Mouse (Mus musculus) limb, embryonic 12.5 days (tissue): ENCODE measurements around the gene Ptprj. TPM values are rescaled to one million over a fixed set of nuclear protein-coding genes. Genes with fewer than 3 reads are reported as not detected.

Experiments used
- ATAC-seq: fragments of 200-750 bp; cut with Nextera tagmentation; 2 replicates; pipeline ENCODE4 v1.8.0; 2017; ENCODE audit warnings: low read depth, moderate TSS enrichment; ENCODE audit not compliant: insufficient number of reproducible peaks, insufficient read depth, low FRiP score, low TSS enrichment
- H3K27ac ChIP-seq: fragments of 300-500 bp; sonication (generic); 2 replicates; pipeline ENCODE4 v1.5.1; 2016; ENCODE audit warnings: mild to moderate bottlenecking, moderate library complexity
- H3K27me3 ChIP-seq: fragments of 300-500 bp; sonication (generic); 2 replicates; pipeline ENCODE4 v1.6.1; 2016; ENCODE audit warnings: mild to moderate bottlenecking, moderate library complexity
- H3K36me3 ChIP-seq: fragments of 300-500 bp; sonication (generic); 2 replicates; pipeline ENCODE4 v1.6.1; 2016; ENCODE audit warnings: mild to moderate bottlenecking, moderate library complexity
- H3K4me1 ChIP-seq: fragments of 300-500 bp; sonication (generic); replicated peaks from 2 replicates; pipeline ENCODE4 v1.6.1; 2016
- H3K4me2 ChIP-seq: fragments of 300-500 bp; sonication (generic); 2 replicates; pipeline ENCODE4 v1.6.1; 2016; ENCODE audit warnings: mild to moderate bottlenecking, moderate library complexity
- H3K4me3 ChIP-seq: fragments of 300-500 bp; sonication (generic); replicated peaks from 2 replicates; pipeline ENCODE4 v1.5.1; 2016; ENCODE audit warnings: mild to moderate bottlenecking
- H3K9ac ChIP-seq: fragments of 300-500 bp; sonication (generic); replicated peaks from 2 replicates; pipeline ENCODE4 v1.6.1; 2016; ENCODE audit warnings: mild to moderate bottlenecking, moderate library complexity
- H3K9me3 ChIP-seq: fragments of 300-500 bp; sonication (generic); 2 replicates; pipeline ENCODE4 v1.6.1; 2016; ENCODE audit warnings: mild to moderate bottlenecking, moderate library complexity
- WGBS: fragments of 180-500 bp; shearing (Covaris S2); methylation state at CpG from one replicate; pipeline ENCODE4 v1.1.7; 2016; 5-methylcytosine and 5-hydroxymethylcytosine counted together
- polyA plus RNA-seq: library from polyadenylated mRNA; unstranded; fragments of >200 nt; fragmentation: Nextera tagmentation; extraction: Ambion mirVana; gene quantifications from 2 replicates; pipeline ENCODE4 v1.2.1, GENCODE M21; 2016

The Ptprj gene
- polyA plus RNA-seq, 1 experiment from 2014 or later, result 1.3 TPM

DNA sequence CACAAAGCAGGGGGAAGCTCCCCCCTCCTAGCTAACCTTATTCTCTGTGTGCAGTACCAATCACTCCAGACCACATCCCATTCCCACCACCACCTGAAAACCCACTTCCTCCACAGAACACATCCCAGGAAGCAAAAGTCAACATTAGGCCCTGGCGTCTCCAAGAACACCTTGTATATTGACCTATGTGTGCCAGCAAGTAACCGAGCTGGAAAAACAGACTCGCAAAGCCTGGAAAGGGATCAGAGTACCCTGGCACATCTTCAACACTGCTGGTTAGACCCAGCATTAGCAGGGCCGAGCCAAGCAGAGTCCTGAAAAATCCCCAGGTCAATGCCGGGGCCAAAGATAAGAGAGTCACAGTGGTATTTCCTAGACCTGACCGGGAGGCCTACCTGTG lies 58.0 kb downstream of the Ptprj start:
- Histone ChIP-seq H3K27me3 (0 out of 2 replicates have a peak, but pooled peaks cover 2% of the 10 kb centered on the region), H3K36me3 (no peaks in the 10 kb centered on the region), H3K27ac (no peak overlapping the region), H3K9ac (no peak overlapping the region), H3K4me1 (no peaks in the 10 kb centered on the region), H3K4me3 (no peak overlapping the region), H3K9me3 (no peaks in the 10 kb centered on the region), H3K4me2 (no peak overlapping the region)
- no peak for ATAC-seq
- WGBS, result 95% methylated on average over 6 of the region's 6 CpGs

DNA sequence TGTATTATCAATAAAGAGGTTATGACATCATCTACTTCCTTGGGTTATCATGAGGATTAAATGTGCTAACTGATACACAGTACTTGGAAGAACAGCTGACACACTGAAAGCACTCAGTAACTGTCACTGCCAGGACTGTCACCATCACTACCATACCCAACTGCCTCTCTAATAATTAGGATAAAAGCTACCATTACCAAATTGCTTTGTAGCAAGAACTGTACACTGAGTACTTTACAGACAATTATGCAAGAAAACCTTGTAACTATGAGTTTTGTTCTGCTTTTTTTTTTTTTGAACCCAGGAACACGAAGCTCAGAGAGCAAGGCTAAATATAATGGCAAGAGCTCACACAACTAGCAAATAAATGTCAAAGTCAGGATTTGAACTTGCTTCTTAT lies 58.5 kb downstream of the Ptprj start:
- no peak overlapping the region for H3K9ac ChIP-seq
- no peak overlapping the region for H3K27ac ChIP-seq
- H3K27me3 ChIP-seq, result 0 out of 2 replicates have a peak, but pooled peaks cover 2% of the 10 kb centered on the region
- no peaks in the 10 kb centered on the region for H3K36me3 ChIP-seq
- H3K4me3 ChIP-seq, result no peak overlapping the region
- no peak for ATAC-seq
- WGBS, result 84% methylated on average over 1 of the region's 1 CpGs
- H3K4me1 ChIP-seq, result no peaks in the 10 kb centered on the region
- H3K9me3 ChIP-seq, result no peaks in the 10 kb centered on the region
- H3K4me2 ChIP-seq, result no peak overlapping the region

DNA sequence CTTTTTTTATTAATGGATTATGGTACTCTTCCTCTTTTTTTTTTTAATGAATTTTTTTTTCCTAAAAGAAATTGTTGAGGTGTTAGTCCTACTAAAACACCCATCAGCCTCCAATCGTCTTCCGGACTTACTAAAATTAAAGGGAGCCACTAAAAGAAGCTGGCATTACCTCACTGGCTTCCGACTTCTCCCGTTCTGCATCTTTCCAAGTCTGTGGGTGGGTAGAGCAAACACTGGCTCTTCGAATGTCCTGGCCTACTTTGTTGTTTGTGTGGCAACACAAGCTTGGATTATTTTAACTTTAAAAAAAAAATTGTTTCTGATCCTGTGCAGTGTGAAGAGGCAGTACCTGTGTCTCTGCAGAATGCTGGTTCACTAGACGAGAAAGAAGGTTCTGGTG lies 62.2 kb downstream of the Ptprj start:
- Histone ChIP-seq H3K4me2 (no peak overlapping the region), H3K27me3 (no peaks in the 10 kb centered on the region), H3K27ac (no peak overlapping the region), H3K9me3 (no peaks in the 10 kb centered on the region), H3K9ac (no peak overlapping the region), H3K36me3 (no peaks in the 10 kb centered on the region), H3K4me3 (no peak overlapping the region), H3K4me1 (no peaks in the 10 kb centered on the region)
- ATAC-seq, result no peak
- 88% methylated on average over 6 of the region's 6 CpGs for WGBS

DNA sequence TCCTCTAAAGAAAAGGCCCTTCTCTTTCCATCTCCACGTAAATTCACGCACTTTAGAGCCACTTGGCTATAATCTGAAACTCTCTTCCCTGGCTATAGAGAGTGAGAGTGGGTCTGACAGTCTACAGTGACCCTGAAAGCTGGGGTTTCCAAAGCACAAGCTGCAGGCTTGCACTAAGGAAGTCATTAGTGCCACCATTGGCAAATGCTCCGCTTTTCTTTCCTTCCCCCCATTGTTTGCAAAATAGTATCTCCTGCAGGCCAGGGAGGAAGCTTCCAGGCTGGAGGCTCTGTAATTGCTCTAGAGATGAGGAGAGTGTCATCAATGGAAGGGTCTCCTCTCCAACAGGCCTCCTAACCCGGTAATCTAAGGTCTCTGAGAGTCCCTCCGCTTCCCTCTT lies 65.5 kb downstream of the Ptprj start:
- no peaks in the 10 kb centered on the region for H3K4me1 ChIP-seq
- no peak overlapping the region for H3K27ac ChIP-seq
- H3K36me3 ChIP-seq, result no peaks in the 10 kb centered on the region
- no peak overlapping the region for H3K9ac ChIP-seq
- no peak for ATAC-seq
- H3K27me3 ChIP-seq, result no peaks in the 10 kb centered on the region
- WGBS, result 74% methylated on average over 5 of the region's 5 CpGs
- no peak overlapping the region for H3K4me3 ChIP-seq
- H3K4me2 ChIP-seq, result no peak overlapping the region
- H3K9me3 ChIP-seq, result no peaks in the 10 kb centered on the region

DNA sequence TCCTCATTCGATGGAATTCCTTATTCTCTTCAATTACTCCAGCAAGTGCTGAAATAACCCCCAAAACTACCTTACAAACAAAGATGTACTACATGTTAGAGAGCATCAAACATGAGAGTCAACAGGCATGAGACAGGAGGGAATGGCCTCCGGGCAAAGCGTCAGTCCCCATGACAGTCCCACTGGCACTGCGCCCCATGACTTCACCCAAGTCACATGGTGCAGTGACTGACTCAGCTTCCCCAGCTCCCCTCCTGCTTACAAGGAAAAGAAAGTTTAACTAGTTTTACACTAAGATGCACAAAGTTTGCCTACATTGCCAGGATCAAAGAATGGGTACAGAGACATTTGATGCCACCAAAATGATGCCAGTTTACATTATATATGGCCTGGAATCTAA lies 71.2 kb downstream of the Ptprj start:
- Histone ChIP-seq H3K36me3 (no peaks in the 10 kb centered on the region), H3K9me3 (no peaks in the 10 kb centered on the region), H3K4me2 (no peak overlapping the region), H3K4me3 (no peak overlapping the region), H3K27me3 (0 out of 2 replicates have a peak, but pooled peaks cover 3% of the 10 kb centered on the region), H3K4me1 (no peaks in the 10 kb centered on the region), H3K9ac (no peak overlapping the region), H3K27ac (no peak overlapping the region)
- no peak for ATAC-seq
- WGBS, result 96% methylated on average over 4 of the region's 4 CpGs

DNA sequence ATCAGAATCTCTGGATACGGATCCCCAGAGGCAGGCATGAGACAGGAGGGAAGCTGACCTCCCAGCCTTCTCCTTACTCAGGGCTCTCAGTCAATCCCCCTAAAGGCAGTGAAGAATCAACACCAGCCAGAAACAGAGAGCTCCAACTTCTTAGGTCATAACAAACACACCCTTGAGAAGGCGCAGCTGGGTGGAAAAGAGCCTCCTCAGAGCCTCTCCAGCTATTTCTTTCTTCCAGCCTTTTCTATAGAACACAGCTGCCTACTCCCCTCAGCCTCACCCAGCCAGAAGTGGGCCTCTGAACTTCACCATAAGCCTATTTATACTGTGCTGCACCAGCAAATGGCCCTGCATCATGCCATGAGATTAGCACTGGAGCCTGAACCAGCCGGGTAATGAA lies 74.3 kb downstream of the Ptprj start:
- Histone ChIP-seq H3K27me3 (peaks cover 3% of the 10 kb centered on the region; the same call in 1 of the 2 replicates), H3K27ac (no peak overlapping the region), H3K4me3 (no peak overlapping the region), H3K4me2 (no peak overlapping the region), H3K9me3 (no peaks in the 10 kb centered on the region), H3K36me3 (no peaks in the 10 kb centered on the region), H3K9ac (no peak overlapping the region), H3K4me1 (no peaks in the 10 kb centered on the region)
- 73% methylated on average over 3 of the region's 3 CpGs for WGBS
- no peak for ATAC-seq

DNA sequence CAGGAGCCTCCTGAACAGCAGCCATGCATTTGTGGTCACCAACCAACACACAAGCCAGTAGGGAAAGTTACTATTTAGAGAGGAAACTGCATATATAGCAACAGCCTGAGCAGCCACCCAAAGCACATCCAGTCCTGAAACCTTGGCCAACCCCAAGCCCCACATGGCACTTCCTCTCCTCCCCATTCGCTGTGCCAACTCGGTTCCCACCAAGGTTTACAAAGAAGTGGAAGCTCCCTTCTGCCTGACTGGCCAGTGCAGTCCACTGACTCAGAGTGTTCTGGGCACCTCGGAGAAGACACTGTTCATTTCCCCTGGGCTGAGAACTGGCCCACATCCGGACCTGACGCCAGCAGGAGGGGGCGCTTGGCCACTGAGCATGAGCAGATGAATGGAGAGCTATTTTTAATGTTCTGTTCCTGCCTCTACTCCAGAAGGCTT lies 75.7 kb downstream of the Ptprj start:
- WGBS, result 79% methylated on average over 6 of the region's 6 CpGs
- Histone ChIP-seq H3K4me2 (no peak overlapping the region), H3K27me3 (peaks cover 3% of the 10 kb centered on the region; the same call in 1 of the 2 replicates), H3K27ac (no peak overlapping the region), H3K9ac (no peak overlapping the region), H3K4me1 (no peaks in the 10 kb centered on the region), H3K4me3 (no peak overlapping the region), H3K9me3 (no peaks in the 10 kb centered on the region), H3K36me3 (no peaks in the 10 kb centered on the region)
- no peak for ATAC-seq

DNA sequence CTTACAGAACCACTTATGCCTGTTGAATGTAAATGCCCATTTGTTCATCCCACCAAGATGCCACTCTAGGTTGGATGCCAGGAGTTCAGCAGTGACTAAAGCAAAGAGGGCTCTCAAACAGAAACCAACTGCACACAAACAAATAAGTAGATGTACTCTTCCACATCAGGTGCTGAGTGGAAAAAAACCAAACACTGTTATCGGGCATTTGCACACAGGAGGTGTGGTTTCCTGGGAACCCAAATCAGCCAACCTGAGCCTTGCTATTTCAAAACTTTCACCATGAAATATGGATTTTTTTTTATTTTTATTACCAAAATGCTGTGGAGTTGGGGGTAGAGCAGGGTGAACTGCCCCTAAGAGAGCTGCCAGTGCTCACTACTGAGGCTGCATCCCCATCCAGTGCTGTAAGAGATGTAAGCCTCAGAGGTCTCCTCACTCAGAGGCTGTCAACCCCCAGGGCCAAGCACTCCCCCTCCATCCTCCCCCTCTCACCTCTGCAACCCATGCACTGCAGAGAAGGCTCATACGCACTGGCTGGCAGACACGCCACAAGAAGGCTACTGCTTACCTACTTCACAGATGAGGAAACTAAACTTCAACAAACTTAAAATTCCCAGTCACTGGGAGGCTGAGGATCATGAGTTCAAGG lies 77.1 kb downstream of the Ptprj start:
- Histone ChIP-seq H3K4me3 (no peak overlapping the region), H3K27ac (no peak overlapping the region), H3K9ac (no peak overlapping the region), H3K36me3 (no peaks in the 10 kb centered on the region), H3K4me1 (no peaks in the 10 kb centered on the region), H3K9me3 (no peaks in the 10 kb centered on the region), H3K27me3 (peaks cover 3% of the 10 kb centered on the region; the same call in 1 of the 2 replicates), H3K4me2 (no peak overlapping the region)
- no peak for ATAC-seq
- 81% methylated on average over 3 of the region's 3 CpGs for WGBS

DNA sequence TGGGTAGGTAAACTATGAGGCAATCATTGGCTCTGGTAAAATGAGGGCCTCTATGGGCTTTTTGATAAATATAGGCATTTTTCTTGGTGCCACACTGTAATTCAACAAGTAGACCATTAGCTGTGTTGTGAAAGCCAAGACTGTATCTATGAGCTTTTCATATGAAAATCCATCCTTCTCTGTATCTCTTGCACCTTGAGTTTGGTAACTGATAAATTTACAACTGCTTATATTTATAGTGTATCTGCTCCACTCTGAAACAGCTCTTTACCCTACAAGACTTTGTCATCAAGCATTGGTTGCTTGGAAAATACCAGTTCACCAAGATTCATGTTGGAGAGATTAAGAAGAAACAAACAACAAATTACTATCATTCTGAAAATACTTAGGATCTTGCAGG lies 77.7 kb downstream of the Ptprj start:
- Histone ChIP-seq H3K4me3 (no peak overlapping the region), H3K4me1 (no peaks in the 10 kb centered on the region), H3K27me3 (peaks cover 3% of the 10 kb centered on the region; the same call in 1 of the 2 replicates), H3K36me3 (no peaks in the 10 kb centered on the region), H3K4me2 (no peak overlapping the region), H3K27ac (no peak overlapping the region), H3K9ac (no peak overlapping the region), H3K9me3 (no peaks in the 10 kb centered on the region)
- ATAC-seq, result no peak

DNA sequence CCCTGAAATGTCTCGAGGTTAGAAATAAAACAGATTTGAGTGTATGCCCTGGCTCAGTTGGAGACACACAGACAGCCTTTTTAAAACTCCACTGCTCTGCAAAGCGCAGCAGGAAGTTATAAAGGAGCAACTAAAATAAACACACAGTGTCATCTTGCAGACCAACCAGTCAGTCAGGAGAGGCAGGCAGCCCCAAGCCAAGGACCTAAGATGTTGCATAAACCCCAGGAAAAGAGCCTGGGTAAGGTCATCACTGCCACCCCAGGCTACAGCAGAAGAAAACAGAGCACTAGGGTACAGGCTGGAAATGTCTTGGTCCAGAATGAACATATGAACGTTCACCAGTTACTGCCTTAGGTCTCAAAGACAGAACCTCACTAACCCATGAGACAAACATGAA lies 78.7 kb downstream of the Ptprj start:
- WGBS, result 35% methylated on average over 3 of the region's 3 CpGs
- no peak overlapping the region for H3K4me3 ChIP-seq
- no peaks in the 10 kb centered on the region for H3K9me3 ChIP-seq
- no peak overlapping the region for H3K4me2 ChIP-seq
- no peak overlapping the region for H3K27ac ChIP-seq
- no peak overlapping the region for H3K9ac ChIP-seq
- H3K36me3 ChIP-seq, result no peaks in the 10 kb centered on the region
- H3K27me3 ChIP-seq, result peaks cover 3% of the 10 kb centered on the region; the same call in 1 of the 2 replicates
- H3K4me1 ChIP-seq, result peaks cover 4% of the 10 kb centered on the region; the same call in 1 of the 2 replicates
- no peak for ATAC-seq

DNA sequence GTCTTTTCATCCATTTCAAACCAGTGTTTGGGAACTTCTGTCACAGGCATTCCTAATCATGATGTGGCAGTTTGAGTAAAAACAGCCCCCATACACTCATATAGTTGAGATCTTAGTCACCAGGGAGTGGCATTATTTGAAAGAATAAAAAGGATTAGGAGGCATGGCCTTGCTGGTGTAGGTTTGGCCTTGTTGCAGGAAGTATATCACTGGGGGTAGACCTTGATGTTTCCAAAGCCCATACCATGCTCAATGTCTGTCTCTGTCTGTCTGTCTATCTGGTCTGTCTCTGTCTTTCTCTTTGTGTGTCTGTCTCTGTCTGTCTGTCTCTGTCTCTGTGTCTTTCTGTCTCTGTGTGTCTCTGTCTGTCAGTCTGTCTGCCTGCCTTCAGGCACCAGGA lies 79.6 kb downstream of the Ptprj start:
- Histone ChIP-seq H3K4me2 (no peak overlapping the region), H3K27ac (no peak overlapping the region), H3K9ac (no peak overlapping the region), H3K9me3 (no peaks in the 10 kb centered on the region), H3K27me3 (no peaks in the 10 kb centered on the region; the same call in 1 of the 2 replicates), H3K4me1 (peaks cover 6% of the 10 kb centered on the region; the same call in 1 of the 2 replicates), H3K4me3 (no peak overlapping the region), H3K36me3 (no peaks in the 10 kb centered on the region)
- ATAC-seq, result no peak

DNA sequence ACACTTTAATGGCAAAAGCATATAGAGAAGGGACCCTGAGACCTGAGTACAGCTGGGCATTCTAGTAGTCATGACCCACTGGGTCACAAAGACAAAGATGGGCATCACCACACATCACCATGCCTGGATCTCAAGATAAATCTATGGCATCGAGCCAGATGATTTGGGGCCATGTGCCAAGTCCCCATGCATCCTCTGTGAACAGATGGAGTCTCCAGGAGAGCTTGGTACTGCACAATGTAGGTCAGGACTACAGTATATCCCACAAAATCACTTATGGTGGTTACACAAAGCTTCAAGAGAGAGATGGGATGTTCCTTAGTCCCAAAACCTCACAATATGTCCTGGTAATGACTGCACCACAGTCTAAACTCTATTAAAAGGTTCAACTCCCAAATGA lies 81.4 kb downstream of the Ptprj start:
- no peak for ATAC-seq
- H3K9me3 ChIP-seq, result no peaks in the 10 kb centered on the region
- no peak overlapping the region for H3K4me3 ChIP-seq
- H3K4me2 ChIP-seq, result no peak overlapping the region
- H3K27ac ChIP-seq, result no peak overlapping the region
- peaks cover 6% of the 10 kb centered on the region; the same call in 1 of the 2 replicates for H3K4me1 ChIP-seq
- no peak overlapping the region for H3K9ac ChIP-seq
- 96% methylated on average over 1 of the region's 1 CpGs for WGBS
- no peaks in the 10 kb centered on the region; the same call in 1 of the 2 replicates for H3K27me3 ChIP-seq
- no peaks in the 10 kb centered on the region for H3K36me3 ChIP-seq
